Mouse (Mus musculus): ENCODE measurements around the gene Ttc4.

The Ttc4 gene

GRCm38 (mm10) chr4:106678442-106679118, at the start of gene Ttc4:
Gene Ttc4, minus strand, starts transcription at chr4:106678944.
- in situ Hi-C loops (cut with MboI; ENCODE audit: low sequenced_read_pairs): no loop called here

DNA sequence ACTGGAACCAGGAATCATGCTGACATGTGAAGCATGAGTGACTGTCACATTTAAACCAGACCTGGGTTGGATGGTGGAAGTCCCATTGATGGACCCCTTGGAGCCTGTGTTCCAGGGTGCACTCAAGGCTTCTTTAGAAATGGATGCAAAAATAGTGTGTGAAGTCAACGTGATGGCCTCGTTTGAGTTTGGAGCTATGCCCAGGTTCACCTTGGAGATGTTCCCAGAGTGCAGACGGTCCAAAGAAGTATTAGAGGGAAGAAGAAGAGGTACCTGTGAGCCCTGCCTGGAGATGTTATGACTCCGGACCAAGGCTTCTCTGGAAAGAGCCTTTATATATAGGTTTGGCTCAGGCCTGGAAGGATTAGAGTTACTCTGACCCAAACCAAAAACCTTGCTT, 41.9 kb upstream of the Ttc4 start:
- in situ Hi-C loops (cut with MboI; ENCODE audit: low sequenced_read_pairs): no loop called here

DNA sequence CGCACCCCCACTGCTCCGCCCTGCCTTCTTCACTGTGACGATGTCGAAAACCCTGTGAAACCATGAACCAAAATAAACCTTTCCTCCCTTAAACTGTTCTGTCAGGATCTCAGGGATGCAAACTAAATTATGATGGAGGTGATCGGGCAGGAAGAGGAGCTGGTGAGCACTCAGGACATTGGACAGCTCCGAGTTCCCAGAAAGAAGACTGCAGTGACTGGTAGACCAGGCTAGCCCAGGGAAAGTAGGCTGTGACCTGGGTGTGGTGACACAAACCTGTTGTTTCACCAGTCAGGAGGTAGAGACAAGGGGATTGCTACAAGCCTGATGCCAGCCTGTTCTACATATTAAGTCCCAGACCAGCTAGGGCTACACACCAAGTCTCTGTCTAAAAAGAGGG, 34.9 kb upstream of the Ttc4 start:
- in situ Hi-C loops (cut with MboI; ENCODE audit: low sequenced_read_pairs): no loop called here

GRCm38 (mm10) chr4:106708408-106708807, 29.7 kb upstream of the Ttc4 start:
- in situ Hi-C loops (cut with MboI; ENCODE audit: low sequenced_read_pairs): loop anchor here (10.0 kb wide), 1 partner anchor 94 kb away; the partner anchor contains the start of gene Lexm

GRCm38 (mm10) chr4:106707957-106708356, 29.2 kb upstream of the Ttc4 start:
- in situ Hi-C loops (cut with MboI; ENCODE audit: low sequenced_read_pairs): loop anchor here (10.0 kb wide), 1 partner anchor 93 kb away; the partner anchor contains the start of gene Lexm

- in situ Hi-C loops (cut with MboI; ENCODE audit: low sequenced_read_pairs): loop anchor here (10.0 kb wide), 1 partner anchor 90 kb away; the partner anchor contains the start of gene Lexm
Measured at GRCm38 (mm10) chr4:106705096-106705665, 26.4 kb upstream of the Ttc4 start.

DNA sequence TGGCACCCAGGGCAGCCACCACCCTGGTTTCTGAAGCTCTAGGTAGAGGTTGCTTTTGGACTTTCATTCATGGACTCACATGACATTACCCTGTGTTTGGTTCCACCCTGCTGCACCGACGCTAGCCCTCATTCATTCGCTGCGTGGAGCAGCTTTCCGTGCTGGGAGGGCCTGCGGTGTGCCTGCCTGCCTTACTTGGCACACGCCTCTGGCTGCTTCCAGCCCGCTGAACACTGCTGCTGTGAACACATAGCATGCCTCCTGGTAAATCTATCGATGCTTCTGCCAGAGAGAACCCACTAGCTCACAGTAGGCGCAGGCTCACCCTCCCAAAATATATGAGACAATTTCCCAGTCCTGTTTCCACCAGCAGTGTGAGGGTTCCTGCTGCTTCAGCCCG, 25.7 kb upstream of the Ttc4 start:
- in situ Hi-C loops (cut with MboI; ENCODE audit: low sequenced_read_pairs): loop anchor here (10.0 kb wide), 1 partner anchor 90 kb away; the partner anchor contains the start of gene Lexm

GRCm38 (mm10) chr4:106703956-106704355, 25.2 kb upstream of the Ttc4 start:
- in situ Hi-C loops (cut with MboI; ENCODE audit: low sequenced_read_pairs): loop anchor here (10.0 kb wide), 1 partner anchor 89 kb away; the partner anchor contains the start of gene Lexm

DNA sequence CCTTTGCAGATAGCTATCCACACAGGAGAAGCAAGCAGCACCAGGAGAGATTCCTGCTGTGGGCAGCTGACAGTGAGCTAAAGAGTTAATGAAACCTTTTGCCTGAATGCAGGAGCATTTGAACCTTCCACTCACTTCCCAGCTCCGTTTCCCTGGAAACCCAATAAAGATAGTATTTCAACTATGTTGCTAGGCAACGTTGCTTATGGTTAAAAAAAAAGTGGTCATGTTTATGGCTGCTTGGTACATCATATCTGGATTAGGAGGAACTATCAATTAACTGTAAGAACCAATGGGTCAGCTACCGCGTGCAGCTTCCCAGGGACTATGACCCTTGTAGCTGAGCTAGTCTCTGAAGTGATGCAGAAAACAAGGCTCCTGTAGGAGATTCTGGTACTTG, 22.1 kb upstream of the Ttc4 start:
- in situ Hi-C loops (cut with MboI; ENCODE audit: low sequenced_read_pairs): loop anchor here (10.0 kb wide), 1 partner anchor 86 kb away; the partner anchor contains the start of gene Lexm

GRCm38 (mm10) chr4:106699989-106700388, 21.2 kb upstream of the Ttc4 start:
- in situ Hi-C loops (cut with MboI; ENCODE audit: low sequenced_read_pairs): loop anchor here (10.0 kb wide), 1 partner anchor 85 kb away; the partner anchor contains the start of gene Lexm

GRCm38 (mm10) chr4:106693841-106694430, 15.2 kb upstream of the Ttc4 start:
- in situ Hi-C loops (cut with MboI; ENCODE audit: low sequenced_read_pairs): no loop called here

- in situ Hi-C loops (cut with MboI; ENCODE audit: low sequenced_read_pairs): no loop called here
Measured at GRCm38 (mm10) chr4:106688636-106689296, 10.0 kb upstream of the Ttc4 start.

- in situ Hi-C loops (cut with MboI; ENCODE audit: low sequenced_read_pairs): no loop called here
Measured at GRCm38 (mm10) chr4:106680955-106681354, 2.2 kb upstream of the Ttc4 start.

- in situ Hi-C loops (cut with MboI; ENCODE audit: low sequenced_read_pairs): no loop called here
Measured at GRCm38 (mm10) chr4:106679152-106679551, 408 bp upstream of the Ttc4 start.

DNA sequence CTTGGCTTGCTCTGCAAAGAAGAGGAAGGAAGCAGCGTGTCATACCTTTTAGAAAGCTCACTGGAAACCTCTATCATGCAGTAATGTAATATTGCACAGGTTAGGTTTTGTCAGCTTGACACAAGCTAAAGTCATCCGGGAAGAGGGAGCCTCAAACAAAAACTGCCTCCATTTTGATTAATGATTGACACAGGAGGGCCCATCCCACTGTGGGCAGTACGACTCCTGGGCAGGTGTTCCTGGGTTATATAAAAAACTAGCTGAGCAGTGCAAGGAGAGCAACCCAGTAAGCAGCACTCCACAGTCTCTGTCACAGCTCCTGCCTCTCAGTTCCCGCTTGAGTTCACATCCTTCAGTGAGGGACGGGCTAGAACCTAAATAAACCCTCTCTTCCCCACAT, 2.0 kb downstream of the Ttc4 start:
- in situ Hi-C loops (cut with MboI; ENCODE audit: low sequenced_read_pairs): no loop called here

GRCm38 (mm10) chr4:106666546-106666945, 12.2 kb downstream of the Ttc4 start:
- in situ Hi-C loops (cut with MboI; ENCODE audit: low sequenced_read_pairs): no loop called here

DNA sequence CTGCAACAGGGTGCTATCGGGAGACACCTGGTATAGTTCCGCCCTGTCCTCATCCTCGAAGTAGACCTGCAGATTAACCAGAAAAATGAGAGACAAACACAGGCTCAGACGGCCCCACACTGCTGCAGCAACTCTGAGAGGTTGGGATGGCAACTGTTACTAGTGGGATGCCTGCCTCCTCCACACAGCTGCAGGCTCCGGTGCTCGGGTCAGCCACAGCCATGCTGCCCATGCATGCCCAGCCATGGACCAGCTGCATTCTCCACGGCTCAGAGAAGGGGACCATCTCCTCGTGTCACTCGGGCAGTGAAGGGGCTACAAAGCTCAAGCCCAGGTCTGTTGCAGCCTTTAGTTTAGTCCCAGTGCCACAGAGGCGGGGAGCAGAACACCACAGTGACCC, 13.1 kb downstream of the Ttc4 start:
- in situ Hi-C loops (cut with MboI; ENCODE audit: low sequenced_read_pairs): no loop called here

- in situ Hi-C loops (cut with MboI; ENCODE audit: low sequenced_read_pairs): no loop called here
Measured at GRCm38 (mm10) chr4:106665269-106665668, 13.5 kb downstream of the Ttc4 start.

- in situ Hi-C loops (cut with MboI; ENCODE audit: low sequenced_read_pairs): no loop called here
Measured at GRCm38 (mm10) chr4:106664697-106665096, 14.0 kb downstream of the Ttc4 start.

GRCm38 (mm10) chr4:106663956-106664470, 14.7 kb downstream of the Ttc4 start:
- in situ Hi-C loops (cut with MboI; ENCODE audit: low sequenced_read_pairs): no loop called here

DNA sequence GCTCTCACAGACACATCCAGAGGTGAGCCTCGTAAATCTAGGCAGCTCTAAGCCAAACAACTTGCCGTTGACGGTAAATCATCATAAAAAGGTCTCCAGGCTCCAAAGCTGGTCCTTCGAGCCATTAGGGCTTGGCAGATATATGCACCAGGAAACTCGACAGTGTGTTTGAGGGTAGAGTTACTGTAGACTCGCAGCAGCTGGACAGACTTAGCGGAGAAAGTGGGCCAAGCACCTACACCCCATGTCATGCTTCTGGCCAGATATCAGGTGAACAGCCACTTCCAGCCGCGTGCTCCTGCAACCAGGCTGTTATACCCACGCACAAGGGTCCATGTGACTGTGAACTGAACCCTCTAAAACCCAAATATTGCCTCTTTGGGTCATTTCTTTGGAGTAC, 23.1 kb downstream of the Ttc4 start:
- in situ Hi-C loops (cut with MboI; ENCODE audit: low sequenced_read_pairs): no loop called here

All from CH12F3 (cell line).